Mouse (Mus musculus): Measurements from ENCODE around the gene Spen. TPM values are rescaled to one million over a fixed set of nuclear protein-coding genes. Genes with fewer than 3 reads are reported as not detected.

The Spen gene
- polyA plus RNA-seq, 1 experiment: 25.6 TPM

GRCm38 (mm10) chr4:141547299-141547698 is 8.9 kb upstream of the Spen start:
- no peaks in the 10 kb centered on the region for H3K36me3 ChIP-seq (ENCODE audit: control insufficient read depth)
- no peaks in the 10 kb centered on the region for H3K9me3 ChIP-seq (ENCODE audit: control insufficient read depth, low read length)
- TF ChIP-seq GATA1 (IDR thresholded peaks at IDR 0.05; ENCODE audit: low read length) (no peak), TAL1 (IDR thresholded peaks at IDR 0.05; ENCODE audit: low read length) (no peak)
- peak overlapping the region; percentile 78 for H3K4me3 ChIP-seq (replicated peaks)
- H3K4me1 ChIP-seq (ENCODE audit: control insufficient read depth): peaks cover 34% of the 10 kb centered on the region
- no peaks in the 10 kb centered on the region for H3K27me3 ChIP-seq (ENCODE audit: control insufficient read depth)

- H3K4me3 ChIP-seq (replicated peaks): peak overlapping the region; percentile 78
- H3K4me1 ChIP-seq (ENCODE audit: control insufficient read depth): peaks cover 36% of the 10 kb centered on the region
- H3K9me3 ChIP-seq (ENCODE audit: control insufficient read depth, low read length): no peaks in the 10 kb centered on the region
- no peaks in the 10 kb centered on the region for H3K36me3 ChIP-seq (ENCODE audit: control insufficient read depth)
- no peak for TF ChIP-seq GATA1 (IDR thresholded peaks at IDR 0.05; ENCODE audit: low read length)
- no peak for TF ChIP-seq TAL1 (IDR thresholded peaks at IDR 0.05; ENCODE audit: low read length)
- H3K27me3 ChIP-seq (ENCODE audit: control insufficient read depth): no peaks in the 10 kb centered on the region
Measured at GRCm38 (mm10) chr4:141546334-141547200, 8.2 kb upstream of the Spen start.

DNA sequence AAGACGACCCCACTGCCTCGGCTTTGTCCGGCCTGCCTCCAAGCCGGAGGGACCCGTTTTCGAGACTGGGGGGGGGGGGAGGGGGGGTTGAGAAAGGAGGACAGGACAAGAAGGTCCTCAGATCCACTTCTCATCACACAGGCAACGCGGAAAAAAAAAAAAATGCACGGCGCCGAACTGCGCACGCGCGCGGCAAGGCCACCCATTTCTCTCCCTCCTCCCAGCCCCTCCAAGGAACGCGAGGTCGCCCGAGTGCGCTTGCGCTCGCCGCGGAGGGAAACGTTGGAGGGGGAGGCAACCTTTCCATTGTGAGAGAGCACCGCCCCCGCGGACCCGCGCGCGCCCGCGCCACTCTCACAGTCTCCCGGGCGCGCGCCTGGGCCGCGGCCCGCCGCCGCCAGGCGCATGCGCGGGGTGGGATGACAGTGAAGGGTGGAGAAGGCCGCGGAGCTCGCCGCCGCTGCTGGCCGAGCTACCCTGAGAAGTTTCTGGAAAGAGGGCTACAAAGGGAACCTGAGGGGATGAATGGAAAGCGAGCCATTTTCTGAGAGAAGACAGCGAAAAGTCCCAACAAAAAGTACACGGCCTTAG is 7.4 kb upstream of the Spen start:
- Histone ChIP-seq H3K27me3 (ENCODE audit: control insufficient read depth) (no peaks in the 10 kb centered on the region), H3K4me3 (replicated peaks) (peak overlapping the region; percentile 78), H3K9me3 (ENCODE audit: control insufficient read depth, low read length) (no peaks in the 10 kb centered on the region), H3K4me1 (ENCODE audit: control insufficient read depth) (peaks cover 41% of the 10 kb centered on the region), H3K36me3 (ENCODE audit: control insufficient read depth) (no peaks in the 10 kb centered on the region)
- TF ChIP-seq GATA1 (IDR thresholded peaks at IDR 0.05; ENCODE audit: low read length) (no peak), TAL1 (IDR thresholded peaks at IDR 0.05; ENCODE audit: low read length) (no peak)

GRCm38 (mm10) chr4:141545071-141545742 is 6.8 kb upstream of the Spen start:
- TF ChIP-seq GATA1 (IDR thresholded peaks at IDR 0.05; ENCODE audit: low read length) (no peak), TAL1 (IDR thresholded peaks at IDR 0.05; ENCODE audit: low read length) (no peak)
- Histone ChIP-seq H3K4me3 (replicated peaks) (peak overlapping the region; percentile 78), H3K4me1 (ENCODE audit: control insufficient read depth) (peaks cover 44% of the 10 kb centered on the region), H3K27me3 (ENCODE audit: control insufficient read depth) (no peaks in the 10 kb centered on the region), H3K36me3 (ENCODE audit: control insufficient read depth) (no peaks in the 10 kb centered on the region), H3K9me3 (ENCODE audit: control insufficient read depth, low read length) (no peaks in the 10 kb centered on the region)

DNA sequence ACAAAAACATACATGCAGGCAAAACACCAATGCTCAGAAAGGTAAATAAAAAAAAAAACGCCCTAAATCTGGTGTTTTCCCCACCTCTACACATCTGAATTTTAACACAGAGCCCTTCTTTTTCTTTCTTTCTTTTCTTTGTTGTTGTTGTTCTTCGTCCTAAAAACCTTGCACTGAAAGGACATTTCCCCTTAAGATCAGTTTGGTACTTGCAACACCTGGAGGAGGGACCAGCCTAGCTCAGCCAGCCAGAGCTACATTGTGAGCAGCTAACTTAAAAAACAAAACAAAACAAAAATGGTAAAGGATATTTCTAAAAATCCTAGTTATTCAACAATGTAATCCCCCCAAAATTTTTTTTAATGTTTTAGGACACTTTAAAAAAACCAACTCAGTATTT is 6.1 kb upstream of the Spen start:
- Histone ChIP-seq H3K36me3 (ENCODE audit: control insufficient read depth) (no peaks in the 10 kb centered on the region), H3K4me3 (replicated peaks) (peak overlapping the region; percentile 78), H3K9me3 (ENCODE audit: control insufficient read depth, low read length) (no peaks in the 10 kb centered on the region), H3K27me3 (ENCODE audit: control insufficient read depth) (no peaks in the 10 kb centered on the region), H3K4me1 (ENCODE audit: control insufficient read depth) (peaks cover 44% of the 10 kb centered on the region)
- TF ChIP-seq GATA1 (IDR thresholded peaks at IDR 0.05; ENCODE audit: low read length) (no peak), TAL1 (IDR thresholded peaks at IDR 0.05; ENCODE audit: low read length) (no peak)

GRCm38 (mm10) chr4:141543593-141543992 is 5.2 kb upstream of the Spen start:
- Histone ChIP-seq H3K36me3 (ENCODE audit: control insufficient read depth) (no peaks in the 10 kb centered on the region), H3K4me3 (replicated peaks) (no peak overlapping the region), H3K9me3 (ENCODE audit: control insufficient read depth, low read length) (no peaks in the 10 kb centered on the region), H3K4me1 (ENCODE audit: control insufficient read depth) (peaks cover 53% of the 10 kb centered on the region), H3K27me3 (ENCODE audit: control insufficient read depth) (no peaks in the 10 kb centered on the region)
- TF ChIP-seq TAL1 (IDR thresholded peaks at IDR 0.05; ENCODE audit: low read length): no peak
- TF ChIP-seq GATA1 (IDR thresholded peaks at IDR 0.05; ENCODE audit: low read length): no peak

DNA sequence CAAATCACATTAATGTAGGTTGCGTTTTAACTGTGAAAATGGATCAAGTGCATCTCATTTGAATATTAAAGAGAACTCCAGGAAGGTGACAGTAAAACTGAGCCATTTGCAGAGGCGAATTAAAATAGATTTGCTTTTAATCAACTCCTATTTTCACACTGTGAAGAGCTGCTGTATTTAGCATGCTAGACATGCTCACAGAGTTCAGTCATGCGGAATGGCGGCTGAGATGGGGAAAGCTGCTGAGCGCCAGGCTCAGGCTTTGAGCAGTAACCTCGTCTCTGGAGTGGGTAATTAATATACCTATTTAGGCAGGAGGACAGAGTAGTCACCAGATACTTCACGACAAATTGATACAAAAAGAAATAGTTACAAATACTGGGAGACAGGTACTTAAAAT is 3.5 kb upstream of the Spen start:
- no peak for TF ChIP-seq GATA1 (IDR thresholded peaks at IDR 0.05; ENCODE audit: low read length)
- TF ChIP-seq TAL1 (IDR thresholded peaks at IDR 0.05; ENCODE audit: low read length): no peak

DNA sequence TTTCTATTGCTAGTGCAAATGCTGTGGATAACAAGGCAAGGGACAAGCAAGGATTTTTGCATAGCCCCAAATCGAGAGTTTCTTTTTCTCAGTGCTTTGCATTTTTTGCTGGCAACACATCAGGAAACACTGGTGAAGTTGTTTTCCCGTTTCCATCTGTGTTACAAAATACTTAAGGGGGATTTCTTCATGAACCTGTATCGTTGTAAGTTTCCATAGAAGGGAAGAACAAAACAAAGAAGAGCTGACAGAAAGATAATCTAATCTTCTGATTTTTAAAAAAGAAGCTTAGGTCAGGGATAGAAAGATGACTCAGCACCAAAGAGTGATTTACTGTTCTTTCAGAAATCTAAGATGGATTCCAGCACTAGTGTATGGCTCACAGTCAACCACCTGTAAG is 2.4 kb upstream of the Spen start:
- no peaks in the 10 kb centered on the region for H3K36me3 ChIP-seq (ENCODE audit: control insufficient read depth)
- H3K4me1 ChIP-seq (ENCODE audit: control insufficient read depth): peaks cover 50% of the 10 kb centered on the region
- no peaks in the 10 kb centered on the region for H3K9me3 ChIP-seq (ENCODE audit: control insufficient read depth, low read length)
- TF ChIP-seq GATA1 (IDR thresholded peaks at IDR 0.05; ENCODE audit: low read length) (no peak), TAL1 (IDR thresholded peaks at IDR 0.05; ENCODE audit: low read length) (no peak)
- no peaks in the 10 kb centered on the region for H3K27me3 ChIP-seq (ENCODE audit: control insufficient read depth)
- no peak overlapping the region for H3K4me3 ChIP-seq (replicated peaks)

More for the DNA sequence above, 3.5 kb upstream of the Spen start:
- peaks cover 41% of the 10 kb centered on the region for H3K4me1 ChIP-seq (ENCODE audit: control insufficient read depth)
- no peaks in the 10 kb centered on the region for H3K36me3 ChIP-seq (ENCODE audit: control insufficient read depth)
- no peak overlapping the region for H3K4me3 ChIP-seq (replicated peaks)
- no peaks in the 10 kb centered on the region for H3K27me3 ChIP-seq (ENCODE audit: control insufficient read depth)
- H3K9me3 ChIP-seq (ENCODE audit: control insufficient read depth, low read length): no peaks in the 10 kb centered on the region

DNA sequence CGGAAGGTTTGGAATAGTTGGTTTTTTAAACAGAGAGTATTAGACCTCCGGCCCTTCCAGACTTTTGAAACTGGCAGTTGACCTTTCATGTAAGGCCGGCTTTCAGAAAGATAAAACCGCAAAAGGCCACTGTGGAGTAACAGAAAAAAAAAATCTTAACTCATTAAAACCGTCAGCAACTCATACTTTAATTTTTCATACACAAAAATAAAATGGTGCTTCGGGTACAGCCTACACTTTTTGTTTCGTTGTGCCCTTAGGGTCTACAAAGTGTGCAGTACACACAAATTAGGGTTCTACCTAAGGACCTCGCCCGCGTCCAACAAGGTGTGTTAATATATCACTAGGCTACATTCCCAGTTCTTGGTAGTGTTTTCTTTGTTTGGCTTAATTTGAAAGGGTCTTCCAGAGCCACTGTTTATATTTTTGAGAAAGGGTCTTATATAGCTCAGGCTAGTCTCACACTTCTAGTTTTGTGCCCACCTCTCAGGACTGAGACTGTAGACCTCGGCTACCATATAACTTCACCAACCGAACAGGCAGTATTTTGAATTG is 893 bp upstream of the Spen start:
- Histone ChIP-seq H3K9me3 (ENCODE audit: control insufficient read depth, low read length) (no peaks in the 10 kb centered on the region), H3K4me1 (ENCODE audit: control insufficient read depth) (peaks cover 52% of the 10 kb centered on the region), H3K36me3 (ENCODE audit: control insufficient read depth) (no peaks in the 10 kb centered on the region), H3K27me3 (ENCODE audit: control insufficient read depth) (no peaks in the 10 kb centered on the region), H3K4me3 (replicated peaks) (peak overlapping the region; percentile 96)
- no peak for TF ChIP-seq TAL1 (IDR thresholded peaks at IDR 0.05; ENCODE audit: low read length)
- TF ChIP-seq GATA1 (IDR thresholded peaks at IDR 0.05; ENCODE audit: low read length): no peak
